Mouse (Mus musculus) cerebellum, adult (tissue): ENCODE measurements at regions not wholly inside any gene's neighbourhood (a gene's known extent, or its start where the extent isn't known, plus 50 kb on each side); places are given as distances from the start of the nearest gene placed in this dataset.

Experiments
- ATAC-seq: cut with Nextera tagmentation; 2 replicates; pipeline ENCODE4 v1.9.2; 2017; ENCODE audit warnings: mild to moderate bottlenecking, moderate library complexity, mixed read lengths; ENCODE audit not compliant: insufficient number of reproducible peaks, low FRiP score, low TSS enrichment

DNA sequence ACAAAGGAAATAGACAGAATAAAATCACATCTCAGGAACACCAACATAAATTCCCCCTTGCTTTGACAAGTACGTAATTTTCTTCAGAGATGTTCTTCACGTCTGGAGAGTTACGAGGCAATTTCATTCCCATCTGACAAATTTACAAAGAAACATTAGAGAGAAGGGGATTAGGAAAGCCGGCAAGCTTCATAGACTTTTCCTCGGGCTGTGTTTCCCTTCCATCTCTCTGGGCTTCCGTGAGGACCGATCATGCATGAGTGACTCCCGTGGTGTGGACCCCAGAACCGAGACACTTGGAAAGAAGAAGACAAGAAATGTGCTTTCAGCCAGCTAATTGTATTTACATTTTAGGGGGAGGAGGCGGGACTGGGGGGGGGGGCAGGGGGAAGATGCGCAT lies 203.4 kb upstream of the Zfp64 start:
- no peak for ATAC-seq

GRCm38 (mm10) chr2:169158005-169158673 lies 202.8 kb upstream of the Zfp64 start:
- ATAC-seq: no peak

- no peak for ATAC-seq
Measured at GRCm38 (mm10) chr2:169156908-169157307, 201.5 kb upstream of the Zfp64 start.

GRCm38 (mm10) chr2:169154881-169155280 lies 199.5 kb upstream of the Zfp64 start:
- ATAC-seq: no peak

DNA sequence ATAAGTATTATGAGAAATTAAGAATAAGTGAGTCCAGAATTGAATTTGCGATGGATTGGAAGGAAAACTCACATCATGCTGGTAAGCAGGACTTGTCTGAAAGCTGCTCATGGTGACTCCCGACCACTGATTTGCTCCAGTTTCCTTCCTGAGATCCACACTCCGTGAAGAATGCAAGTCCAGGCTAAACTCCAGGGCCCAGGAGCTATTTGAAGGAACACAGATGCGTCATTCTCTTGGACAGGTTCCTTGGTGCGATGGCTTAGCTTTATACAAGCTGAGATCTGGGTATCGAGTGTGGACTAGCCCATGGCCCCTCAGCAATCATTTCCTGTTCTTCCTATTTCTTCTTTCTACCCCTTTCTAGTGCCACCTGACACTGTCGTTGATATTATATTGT lies 192.3 kb upstream of the Zfp64 start:
- no peak for ATAC-seq

- no peak for ATAC-seq
Measured at GRCm38 (mm10) chr2:169142224-169142623, 186.8 kb upstream of the Zfp64 start.

DNA sequence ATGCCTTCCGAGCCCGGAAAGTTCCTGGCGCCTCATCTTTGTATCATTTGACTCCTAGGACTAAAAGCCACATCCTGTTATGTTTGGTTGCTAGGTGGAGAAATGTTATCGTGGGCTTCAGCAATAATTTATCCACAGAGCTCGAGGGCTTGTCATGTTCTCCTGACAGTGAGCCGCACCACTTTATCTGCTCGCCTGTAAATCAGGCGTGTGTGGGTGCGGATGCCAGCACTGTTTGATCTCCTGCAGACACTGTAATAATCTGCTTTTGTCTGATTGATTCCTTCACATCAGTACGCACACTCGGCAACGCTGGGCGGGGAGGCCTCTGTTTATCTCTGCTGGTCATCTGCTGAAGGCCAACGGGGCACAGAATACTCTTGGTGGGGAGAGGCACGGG lies 178.5 kb upstream of the Zfp64 start:
- ATAC-seq: no peak

DNA sequence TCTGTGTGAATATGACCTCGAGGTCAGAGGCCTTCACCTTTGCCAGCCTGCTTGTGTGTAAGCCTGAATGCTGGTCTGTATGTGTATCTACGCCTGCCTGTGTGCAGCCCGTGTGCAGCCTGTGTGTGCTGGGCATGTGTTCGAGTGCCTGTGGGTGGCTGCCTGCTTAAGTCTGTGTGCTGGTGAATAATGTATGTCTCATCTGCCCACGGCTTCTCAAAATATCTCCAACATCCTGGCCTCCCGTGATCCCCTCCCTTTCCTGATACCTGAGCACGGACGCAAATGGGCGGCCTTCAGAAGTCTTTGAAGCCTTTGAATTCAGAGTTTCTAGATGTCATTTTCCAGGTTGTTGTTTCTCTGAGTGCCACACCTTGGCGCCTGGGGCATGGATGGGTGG lies 170.1 kb upstream of the Zfp64 start:
- no peak for ATAC-seq

- no peak for ATAC-seq
Measured at GRCm38 (mm10) chr2:169122887-169123286, 167.5 kb upstream of the Zfp64 start.

- ATAC-seq: no peak
Measured at GRCm38 (mm10) chr2:169116841-169117240, 161.5 kb upstream of the Zfp64 start.

DNA sequence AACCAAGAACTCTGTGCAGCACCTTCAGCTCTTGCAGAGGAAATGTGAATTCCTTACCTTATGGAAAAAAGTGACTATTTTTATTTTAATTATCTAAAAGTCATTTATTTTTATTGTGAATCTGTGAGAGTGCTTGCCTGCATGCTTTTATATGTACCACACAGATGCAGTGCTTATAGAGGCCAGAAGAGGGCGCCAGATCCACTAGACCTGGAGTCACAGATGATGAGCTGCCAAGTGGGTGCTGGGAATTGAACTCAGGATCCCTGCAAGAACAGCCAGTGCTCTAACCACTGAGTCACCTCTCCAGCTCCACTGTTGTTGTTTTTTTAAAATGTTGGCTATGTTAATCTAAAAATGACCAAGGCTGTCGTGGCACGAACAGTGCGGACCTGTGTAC lies 153.7 kb upstream of the Zfp64 start:
- ATAC-seq: no peak

GRCm38 (mm10) chr2:169108037-169108436 lies 152.7 kb upstream of the Zfp64 start:
- no peak for ATAC-seq

- no peak for ATAC-seq
Measured at GRCm38 (mm10) chr2:169101506-169102261, 146.3 kb upstream of the Zfp64 start.

DNA sequence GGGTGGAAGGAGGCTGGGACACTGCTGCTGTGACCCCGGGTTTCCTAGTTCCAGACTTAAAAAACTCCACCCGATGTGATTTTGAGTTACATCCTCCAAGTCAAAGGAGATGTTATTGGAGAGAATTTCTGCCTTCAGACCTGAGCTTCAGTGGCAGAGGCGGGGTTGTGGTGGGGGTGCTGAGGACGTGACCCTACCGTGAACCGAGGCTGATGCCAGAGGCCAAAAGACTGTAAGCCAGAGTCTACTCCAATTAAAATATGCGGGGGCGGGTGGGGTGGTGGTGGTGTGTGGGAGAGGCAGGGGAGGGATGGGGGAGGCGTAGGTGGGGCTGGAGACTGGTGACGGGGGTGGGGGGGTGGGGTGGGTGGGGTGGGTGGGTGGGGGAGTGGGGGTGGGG lies 145.1 kb upstream of the Zfp64 start:
- ATAC-seq: no peak

- no peak for ATAC-seq
Measured at GRCm38 (mm10) chr2:169099678-169100077, 144.3 kb upstream of the Zfp64 start.

DNA sequence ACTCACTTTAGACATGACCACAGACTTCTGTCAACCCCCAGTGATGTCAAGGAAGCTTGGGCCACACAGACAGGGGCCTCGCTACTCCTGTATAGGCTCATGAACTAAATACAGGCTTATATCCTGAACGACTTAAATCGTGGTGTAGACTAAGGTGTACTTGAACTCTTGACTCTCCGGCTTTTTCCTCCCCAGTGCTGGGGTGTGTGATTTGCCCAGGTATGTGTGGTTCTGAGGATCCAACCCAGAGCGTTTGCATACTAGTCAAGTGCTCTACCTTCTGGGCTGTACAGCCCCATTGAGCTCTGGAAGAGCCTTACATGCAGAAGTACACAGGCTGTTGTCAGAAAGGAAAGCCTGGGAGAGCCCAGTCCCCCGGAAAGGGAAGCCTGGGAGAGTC lies 143.2 kb upstream of the Zfp64 start:
- ATAC-seq: no peak

- no peak for ATAC-seq
Measured at GRCm38 (mm10) chr2:169094011-169094754, 138.8 kb upstream of the Zfp64 start.

- ATAC-seq: no peak
Measured at GRCm38 (mm10) chr2:169090256-169090655, 134.9 kb upstream of the Zfp64 start.

DNA sequence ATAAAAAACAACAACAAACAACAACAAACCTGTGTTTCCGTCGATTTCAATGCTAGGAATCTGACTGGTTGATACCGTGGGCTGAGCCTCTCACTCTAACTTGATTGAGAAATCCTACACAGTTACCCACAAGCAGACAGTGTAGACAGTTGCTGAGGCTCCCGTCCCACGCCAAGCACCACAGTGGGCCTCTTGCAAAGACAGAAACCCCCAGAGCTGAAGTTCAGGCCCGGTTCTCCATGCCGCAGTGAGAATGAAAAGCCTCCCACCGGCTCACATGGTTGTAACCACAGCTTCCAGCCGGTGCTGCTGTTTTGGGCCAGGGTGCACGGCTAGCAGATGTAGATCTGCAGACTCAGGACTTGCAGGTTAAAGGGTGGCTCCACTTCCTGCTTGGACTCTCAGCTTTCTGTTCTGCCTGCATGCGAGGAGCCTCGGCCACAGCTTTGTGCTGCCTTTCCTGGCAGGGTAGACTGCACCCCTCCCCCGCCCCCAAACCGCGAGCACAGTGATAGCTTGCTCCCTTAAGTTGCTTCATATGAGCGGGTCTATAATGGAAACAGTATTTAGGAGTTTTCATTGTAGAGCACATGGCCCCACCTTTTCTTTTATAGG lies 133.6 kb upstream of the Zfp64 start:
- ATAC-seq: no peak

- ATAC-seq: no peak
Measured at GRCm38 (mm10) chr2:169088301-169088700, 132.9 kb upstream of the Zfp64 start.

GRCm38 (mm10) chr2:169071267-169071666 lies 115.9 kb upstream of the Zfp64 start:
- ATAC-seq: no peak
